ENCODE assay signal across 11 mouse cellular contexts in genomic region chr14:64592706-64593320, GRCm38 (mm10).
DNase-seq lines count a peak whose midpoint lies in the region; ATAC-seq and TF ChIP-seq lines count a peak whose summit lies in the region.
"Had no signal": no experiment of that assay in that cellular context is flagged by ENCODE, and none has a peak within 500 bp of the region (broad histone marks: within the 10 kb centered on the region; RNA-seq: fewer than 3 reads in every experiment).

No protein-coding gene starts in this region.

- peak overlapping the region; percentile 85 for H3K4me2 ChIP-seq in hindbrain, embryonic 11.5 days (replicated peaks; ENCODE audit: low read depth, low read length)
- peak overlapping the region; percentile 95 for H3K4me2 ChIP-seq in midbrain, embryonic 15.5 days
- H3K4me2 ChIP-seq in kidney, embryonic 15.5 days: no peak overlapping the region

- WGBS in hindbrain, embryonic 11.5 days: 70% methylated on average over 13 of the region's 13 CpGs
- WGBS in midbrain, embryonic 15.5 days: 41% methylated on average over 13 of the region's 13 CpGs
- 72% methylated on average over 13 of the region's 13 CpGs for WGBS in kidney, embryonic 15.5 days

- H3K27me3 ChIP-seq in ES-Bruce4 (ENCODE audit: control insufficient read depth, insufficient read depth, low read length, poor library complexity, severe bottlenecking): no peaks in the 10 kb centered on the region
- peaks cover 18% of the 10 kb centered on the region; the same call in 1 of the 2 replicates for H3K27me3 ChIP-seq in hindbrain, embryonic 11.5 days (ENCODE audit: control insufficient read depth, insufficient read depth, low read length)
- H3K27me3 ChIP-seq in midbrain, embryonic 15.5 days (replicated peaks): no peaks in the 10 kb centered on the region
- peaks cover 69% of the 10 kb centered on the region for H3K27me3 ChIP-seq in kidney, embryonic 15.5 days

- no peak for TF ChIP-seq POLR2A in ES-Bruce4 (IDR thresholded peaks at IDR 0.05; ENCODE audit: insufficient read depth, low read length)

- H3K27ac ChIP-seq in ES-Bruce4 (ENCODE audit: insufficient read depth, low read length): peak overlapping the region; percentile 98
- peak overlapping the region; percentile 99 for H3K27ac ChIP-seq in hindbrain, embryonic 11.5 days (ENCODE audit: low read depth, low read length)
- H3K27ac ChIP-seq in midbrain, embryonic 15.5 days: peak overlapping the region; percentile 100
- no peak overlapping the region for H3K27ac ChIP-seq in kidney, embryonic 15.5 days

- H3K9ac ChIP-seq in ES-Bruce4 (ENCODE audit: low read depth, poor library complexity, severe bottlenecking): peak overlapping the region; percentile 11
- peak overlapping the region; percentile 95 for H3K9ac ChIP-seq in hindbrain, embryonic 11.5 days (ENCODE audit: low read depth, low read length)
- peak overlapping the region; percentile 77 for H3K9ac ChIP-seq in midbrain, embryonic 15.5 days
- H3K9ac ChIP-seq in kidney, embryonic 15.5 days: no peak overlapping the region

- H3K9me3 ChIP-seq in ES-Bruce4 (replicated peaks; ENCODE audit: control insufficient read depth, insufficient read depth, low read length, poor library complexity, severe bottlenecking): no peaks in the 10 kb centered on the region
- no peaks in the 10 kb centered on the region for H3K9me3 ChIP-seq in hindbrain, embryonic 11.5 days (ENCODE audit: control insufficient read depth, low read length)
- H3K9me3 ChIP-seq in midbrain, embryonic 15.5 days: no peaks in the 10 kb centered on the region
- no peaks in the 10 kb centered on the region for H3K9me3 ChIP-seq in kidney, embryonic 15.5 days (replicated peaks)

- no peaks in the 10 kb centered on the region for H3K36me3 ChIP-seq in ES-Bruce4 (ENCODE audit: control insufficient read depth, insufficient read depth, low read length, poor library complexity, severe bottlenecking)
- no peaks in the 10 kb centered on the region for H3K36me3 ChIP-seq in hindbrain, embryonic 11.5 days (ENCODE audit: control insufficient read depth, insufficient read depth, low read length)
- H3K36me3 ChIP-seq in midbrain, embryonic 15.5 days (replicated peaks): no peaks in the 10 kb centered on the region
- H3K36me3 ChIP-seq in kidney, embryonic 15.5 days: no peaks in the 10 kb centered on the region

- peak; percentile 43 to 60 for DNase-seq in cerebellum, postnatal 10 days
- DNase-seq in hindbrain, embryonic 11.5 days (ENCODE audit: low spot score): peak; percentile 31
- DNase-seq in adrenal gland, postnatal 36 days: no peak
- no peak for DNase-seq in right cerebral cortex, adult 2 months (ENCODE audit: low spot score in 2 of 2)
- DNase-seq: adrenal gland, adult 2 months; kidney, postnatal 25 days; lung, postnatal 10 days had no signal

- TF ChIP-seq EP300 in ES-Bruce4 (IDR thresholded peaks at IDR 0.05; ENCODE audit: insufficient read depth, low read depth, low read length): no peak

- H3K4me1 ChIP-seq in ES-Bruce4 (ENCODE audit: control insufficient read depth, insufficient read depth, low read length): peaks cover 6% of the 10 kb centered on the region
- H3K4me1 ChIP-seq in hindbrain, embryonic 11.5 days (replicated peaks; ENCODE audit: control insufficient read depth, insufficient read depth, low read length): peaks cover 4% of the 10 kb centered on the region
- H3K4me1 ChIP-seq in midbrain, embryonic 15.5 days: peaks cover 42% of the 10 kb centered on the region
- peaks cover 37% of the 10 kb centered on the region for H3K4me1 ChIP-seq in kidney, embryonic 15.5 days

- H3K4me3 ChIP-seq in ES-Bruce4 (ENCODE audit: low read depth, low read length): no peak overlapping the region
- peak overlapping the region; percentile 69 for H3K4me3 ChIP-seq in hindbrain, embryonic 11.5 days (ENCODE audit: low read depth, low read length)
- H3K4me3 ChIP-seq in midbrain, embryonic 15.5 days: peak overlapping the region; percentile 86
- H3K4me3 ChIP-seq in kidney, embryonic 15.5 days (replicated peaks): no peak overlapping the region

- TF ChIP-seq CTCF in ES-Bruce4 (IDR thresholded peaks at IDR 0.05; ENCODE audit: low read depth, low read length): no peak

- no peak for ATAC-seq in hindbrain, embryonic 11.5 days (ENCODE audit: low FRiP score)
- ATAC-seq in midbrain, embryonic 15.5 days (replicated peaks): no peak
- no peak for ATAC-seq in kidney, embryonic 15.5 days (replicated peaks; ENCODE audit: low FRiP score)
- ATAC-seq: Patski had no signal

Comparison
In these comparisons a context has a peak if more than half of its experiments do, and no peak if none do; other contexts are left out.
1. H3K4me3 ChIP-seq: peak in hindbrain, embryonic 11.5 days (single experiment) and midbrain, embryonic 15.5 days (single experiment); none in ES-Bruce4 (single experiment) and kidney, embryonic 15.5 days (single experiment).
2. DNase-seq: peak in cerebellum, postnatal 10 days (2 of 2) and hindbrain, embryonic 11.5 days (single experiment); none in adrenal gland, postnatal 36 days (0 of 2) and right cerebral cortex, adult 2 months (0 of 2).